Mouse (Mus musculus) cerebellum, adult 9-11 months (tissue): ENCODE data around the gene Tmcc3.

Source experiments
- DNase-seq: peaks from one replicate; pipeline ENCODE4 v3.0.0; 2022

Gene Tmcc3

DNA sequence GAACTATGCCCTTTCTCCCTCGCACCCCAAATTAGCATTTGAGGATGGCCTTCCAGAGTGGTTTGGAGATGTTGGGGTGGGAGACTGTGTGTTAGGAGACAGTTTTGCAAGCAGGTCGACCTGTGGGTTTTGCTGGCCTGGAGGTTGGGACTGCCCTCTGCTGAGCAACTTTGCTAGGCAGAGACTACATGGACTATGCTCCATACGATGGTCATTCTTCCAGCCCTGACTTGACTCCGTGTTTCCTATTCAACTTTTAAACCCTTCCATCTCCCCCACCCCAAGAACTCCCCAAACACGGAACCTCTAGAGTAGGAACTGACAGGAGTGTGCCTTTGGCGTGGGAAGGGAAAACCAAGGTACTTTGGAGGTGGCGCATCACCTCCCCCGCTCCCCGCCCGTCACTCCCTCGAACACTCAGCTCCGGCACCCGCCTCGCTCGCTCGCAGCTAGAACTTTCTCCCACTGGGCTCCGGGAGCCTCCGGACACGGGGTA lies at the start of gene Tmcc3:
Gene Tmcc3, plus strand, starts transcription at position 439 of the 496 bp plus-strand sequence.
- no peak for DNase-seq

DNA sequence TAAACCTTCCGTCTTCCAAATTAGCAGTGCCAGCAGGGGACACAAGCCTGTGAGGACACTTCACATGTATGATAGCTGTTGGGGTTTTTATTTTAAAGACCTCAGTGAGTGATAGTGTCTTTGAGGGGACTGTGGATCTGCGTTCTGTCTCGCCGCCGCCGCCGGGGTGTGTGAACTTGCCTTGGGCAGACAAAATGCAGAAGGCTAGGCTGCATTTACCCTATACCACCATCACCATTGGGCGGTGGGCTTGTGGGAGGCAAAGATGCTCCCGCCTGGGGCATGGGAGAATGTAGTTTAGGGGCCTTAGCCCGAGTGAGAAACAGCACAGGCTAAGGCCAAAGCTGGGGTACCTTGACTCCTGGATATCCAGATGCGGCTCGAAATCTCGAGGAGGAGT lies 49.1 kb upstream of the Tmcc3 start:
- no peak for DNase-seq

DNA sequence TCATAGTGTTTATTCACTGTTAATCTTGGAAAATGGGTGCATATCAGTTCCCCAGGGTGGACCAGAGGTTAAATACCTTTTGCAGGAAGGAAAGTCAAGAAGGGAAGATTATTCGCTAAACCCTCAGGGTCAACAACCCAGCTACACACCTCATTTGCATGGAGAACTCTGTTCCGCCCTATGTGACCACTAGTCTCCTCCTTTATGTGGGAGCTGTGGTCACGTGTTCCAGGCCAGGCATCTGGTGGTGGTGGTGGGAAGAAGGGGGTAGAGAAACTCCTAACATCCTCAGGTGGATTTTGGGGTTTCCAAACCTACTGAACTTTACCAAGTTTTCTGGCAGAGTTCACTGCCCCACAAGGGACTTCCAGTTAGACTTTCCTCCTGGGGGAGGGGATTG lies 48.5 kb upstream of the Tmcc3 start:
- DNase-seq, result no peak

DNA sequence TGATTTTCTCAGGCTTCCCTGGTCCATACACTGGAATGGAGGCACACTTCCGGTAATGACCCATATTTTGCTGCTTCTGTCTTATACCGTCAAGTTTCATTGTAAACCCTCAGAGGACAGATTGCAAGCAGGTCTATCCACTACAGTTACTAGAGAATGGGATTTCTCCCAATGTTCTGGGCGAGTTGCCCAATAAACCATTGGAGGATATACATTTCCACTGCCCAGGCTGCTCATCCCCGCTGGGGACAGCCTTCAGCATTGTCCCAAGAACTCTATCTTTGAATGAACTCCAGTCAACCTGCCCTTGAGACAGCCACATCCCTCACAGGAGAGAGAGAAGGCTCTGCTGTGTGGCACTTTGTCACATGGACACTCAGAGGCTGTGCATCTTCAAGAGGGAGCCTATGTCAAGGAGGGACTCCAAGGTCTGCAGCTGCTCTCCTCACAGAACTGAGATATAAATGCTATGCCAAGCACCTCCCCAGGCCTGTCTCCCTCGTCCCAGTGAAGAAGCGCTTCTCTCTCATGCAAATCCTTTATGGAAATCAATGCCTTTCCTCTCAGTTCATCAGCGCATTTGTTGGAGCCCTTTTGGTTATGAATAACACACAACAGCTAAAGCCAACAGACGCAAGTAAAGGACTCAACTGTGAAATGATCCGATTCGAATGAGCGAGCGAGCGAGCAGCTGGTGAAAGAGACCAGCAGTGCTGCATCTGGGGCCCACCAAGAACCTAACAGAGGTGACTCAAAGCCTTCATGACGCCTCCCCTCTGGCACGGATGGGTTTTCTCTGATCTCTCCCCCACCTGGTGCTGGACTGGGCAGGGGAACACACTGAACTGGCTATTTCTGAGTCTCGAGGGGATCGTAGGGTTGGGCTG lies 45.9 kb upstream of the Tmcc3 start:
- peak; percentile 21 for DNase-seq

DNA sequence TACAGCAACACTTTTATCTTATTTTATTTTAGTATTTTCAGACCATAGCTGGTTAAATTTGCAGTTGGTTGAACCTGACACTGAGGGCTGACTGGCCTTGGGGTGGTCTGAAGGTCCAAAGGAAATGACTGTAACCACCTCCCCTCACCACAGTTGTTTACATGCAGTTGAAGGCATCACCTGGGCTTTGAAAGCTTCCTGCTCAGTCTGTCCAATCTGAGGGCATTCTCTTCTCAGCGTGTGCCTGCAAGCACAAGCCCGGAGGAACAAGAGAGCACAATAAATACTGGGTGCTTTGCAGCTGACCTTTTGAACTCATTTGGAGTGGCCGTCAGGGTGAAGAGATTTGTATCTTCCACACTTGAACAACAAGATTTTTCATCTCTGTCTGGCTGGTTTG lies 36.4 kb upstream of the Tmcc3 start:
- DNase-seq, result no peak

DNA sequence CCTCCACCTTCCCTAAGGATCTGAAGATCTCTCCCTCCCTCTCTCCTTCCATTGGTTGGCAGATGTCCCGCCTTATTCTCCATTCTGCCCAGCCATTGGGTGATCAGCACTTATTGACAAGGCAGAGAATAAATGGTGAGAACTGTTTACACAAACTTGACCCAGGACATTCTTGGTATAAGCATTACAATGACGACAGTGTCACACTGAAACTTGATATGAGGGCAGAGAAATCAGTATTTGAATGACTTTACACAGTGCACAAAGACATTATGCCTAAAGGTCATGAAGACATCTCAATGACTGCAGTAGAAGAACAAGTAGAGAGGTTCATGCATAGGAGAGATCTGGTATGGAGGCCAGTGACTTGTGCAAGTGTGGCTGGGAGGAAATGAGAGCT lies 35.2 kb upstream of the Tmcc3 start:
- DNase-seq, result no peak

DNA sequence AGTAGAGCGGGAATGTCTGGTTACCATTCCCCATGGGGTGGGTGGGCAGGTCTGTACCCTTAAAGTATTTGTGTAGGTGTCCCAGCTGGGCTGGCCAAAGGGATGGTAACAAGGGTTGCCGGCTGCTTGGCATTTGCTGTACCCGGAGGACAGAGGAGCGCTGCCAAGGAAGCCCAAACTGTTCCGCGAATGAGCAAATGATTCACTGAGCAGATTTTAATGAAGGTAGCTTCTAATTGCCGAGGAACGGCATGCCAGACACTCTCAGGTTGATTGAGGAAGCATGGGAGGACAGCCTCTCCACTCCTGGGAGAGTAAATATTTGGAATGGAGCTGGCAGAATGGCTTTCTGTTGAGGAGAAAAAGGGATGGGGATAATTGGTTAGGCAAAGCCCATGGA lies 29.6 kb upstream of the Tmcc3 start:
- DNase-seq, result peak; percentile 56

GRCm38 (mm10) chr10:94282797-94283196 lies 29.0 kb upstream of the Tmcc3 start:
- DNase-seq, result no peak

DNA sequence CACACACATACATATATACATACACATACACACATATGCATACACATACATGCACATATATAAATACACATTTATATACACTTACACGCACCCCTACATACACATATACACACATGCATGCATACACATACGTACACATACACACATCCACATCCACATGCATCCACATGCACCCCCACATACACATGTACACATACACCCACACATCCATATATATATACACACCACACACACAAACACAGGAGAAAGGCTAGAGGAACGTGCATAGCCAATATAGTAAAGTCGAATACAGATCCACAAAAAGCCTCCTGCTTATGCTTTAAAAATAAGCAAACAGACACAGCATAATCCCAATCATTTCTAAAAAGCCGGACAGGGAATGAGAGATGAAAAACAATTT lies 17.3 kb upstream of the Tmcc3 start:
- DNase-seq, result no peak

DNA sequence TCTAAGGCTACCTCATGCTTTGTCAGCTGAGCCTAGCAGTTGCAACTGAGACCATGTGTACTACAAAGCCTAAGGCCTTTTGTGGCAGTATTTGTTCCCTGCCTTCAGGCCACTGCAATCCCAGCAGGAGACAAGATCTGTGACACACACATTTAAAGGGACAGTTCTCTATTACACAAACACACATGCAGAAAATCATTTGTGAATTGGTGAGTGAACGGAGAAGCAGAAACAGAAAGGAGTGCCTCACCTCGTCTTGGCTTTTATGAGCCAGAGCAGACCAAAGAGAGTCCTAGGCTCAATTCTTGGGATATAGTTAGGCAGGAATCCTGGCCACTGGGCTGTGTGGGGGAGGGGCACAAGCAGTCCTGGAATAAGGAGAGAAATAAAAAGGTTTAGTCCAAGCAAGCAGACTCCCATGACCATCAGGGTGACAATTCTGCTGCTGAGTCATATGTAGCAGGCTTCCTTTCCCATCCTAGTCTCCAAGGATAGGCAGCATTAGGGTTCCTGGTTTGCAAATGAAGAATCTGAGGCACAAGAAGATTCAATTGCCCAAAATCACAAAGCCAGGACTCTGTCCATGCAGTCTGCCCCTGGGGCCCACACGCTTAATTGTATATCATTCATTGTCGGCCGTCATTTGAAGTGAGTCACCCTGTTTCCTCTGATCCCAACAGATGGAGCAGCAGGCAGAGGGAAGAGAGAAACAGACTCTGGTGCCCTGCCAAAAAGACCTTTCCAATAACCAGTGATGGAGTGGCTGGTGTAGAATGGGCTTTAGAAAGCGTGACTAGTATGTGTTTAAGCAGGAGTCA lies 16.6 kb upstream of the Tmcc3 start:
- DNase-seq, result peak; percentile 74

DNA sequence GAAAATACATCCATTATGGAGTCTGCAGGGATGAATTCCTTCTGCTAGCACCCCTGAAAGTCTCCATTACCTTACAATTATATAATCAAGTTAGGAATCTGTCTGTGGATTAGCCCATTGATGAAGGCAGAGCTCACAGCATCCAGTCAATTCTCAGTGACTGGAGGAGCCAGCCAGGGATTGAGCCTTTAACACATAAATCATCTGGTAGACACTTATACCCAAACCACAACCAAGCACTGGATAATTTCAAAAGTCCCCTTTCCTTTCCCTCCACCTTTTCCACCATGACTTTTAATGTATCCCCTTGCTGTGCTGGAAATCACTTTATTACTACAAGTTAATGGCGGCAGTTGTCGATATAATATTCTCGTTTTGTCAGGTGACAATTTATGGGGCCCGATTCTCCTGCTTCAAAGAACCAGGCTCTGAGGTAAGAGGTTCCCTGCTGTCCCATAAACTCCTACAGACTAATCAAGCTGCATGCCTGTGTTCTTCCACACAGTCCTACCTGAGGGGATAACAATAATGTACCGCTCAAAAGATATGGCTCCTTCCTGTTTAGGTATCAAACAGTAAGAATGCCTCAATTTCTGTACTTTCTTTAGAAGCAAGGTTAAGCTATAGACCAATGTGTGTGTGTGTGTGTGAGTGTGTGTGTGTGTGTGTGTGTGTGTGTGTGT lies 15.7 kb upstream of the Tmcc3 start:
- no peak for DNase-seq

DNA sequence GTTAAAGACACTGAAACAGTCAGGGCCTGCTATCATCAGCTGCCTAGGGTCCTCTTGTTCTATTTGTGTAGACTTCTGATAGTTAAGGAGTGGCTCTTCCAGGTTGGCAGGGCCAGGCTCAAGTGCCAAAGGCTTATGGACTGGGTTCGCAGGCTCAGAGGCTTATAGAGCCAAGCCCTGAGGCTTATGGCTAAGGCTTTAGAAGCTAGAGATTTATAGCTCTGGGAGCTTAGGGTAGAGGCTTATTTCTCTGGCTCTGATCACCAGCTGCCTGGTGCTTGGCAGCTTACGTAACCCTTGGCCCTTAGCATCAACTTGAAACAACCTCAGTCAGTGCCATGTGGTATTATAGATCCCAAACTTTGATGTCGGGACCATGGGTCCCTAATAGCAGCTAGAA lies 13.3 kb upstream of the Tmcc3 start, which contains the start of gene Gm4792:
Gene Gm4792, minus strand, starts transcription at position 233 of the 400 bp plus-strand sequence.
- no peak for DNase-seq

- no peak for DNase-seq
Measured at GRCm38 (mm10) chr10:94299301-94299700, 12.4 kb upstream of the Tmcc3 start.

GRCm38 (mm10) chr10:94304064-94304657 lies 7.6 kb upstream of the Tmcc3 start:
- no peak for DNase-seq

DNA sequence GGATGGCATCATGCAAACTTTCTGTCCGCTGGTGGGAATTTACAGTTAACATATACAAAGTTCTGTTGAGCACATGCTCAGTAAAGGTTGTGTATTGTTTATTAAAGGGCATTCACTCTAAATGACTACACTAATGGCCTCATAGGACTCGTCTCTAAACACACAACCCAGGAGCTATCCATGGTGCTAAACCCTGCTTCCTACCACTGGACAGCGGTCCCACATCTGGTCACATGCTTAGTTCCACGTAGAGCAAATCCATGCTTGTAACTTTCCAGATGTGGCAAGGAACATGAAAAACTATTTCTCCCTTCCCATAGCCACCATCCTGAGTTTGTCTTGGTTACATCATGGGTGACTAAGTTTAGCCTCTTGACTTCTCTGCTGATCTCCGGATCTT lies 6.2 kb upstream of the Tmcc3 start:
- DNase-seq, result no peak

GRCm38 (mm10) chr10:94310499-94311267 lies 1.1 kb upstream of the Tmcc3 start:
- DNase-seq, result no peak

DNA sequence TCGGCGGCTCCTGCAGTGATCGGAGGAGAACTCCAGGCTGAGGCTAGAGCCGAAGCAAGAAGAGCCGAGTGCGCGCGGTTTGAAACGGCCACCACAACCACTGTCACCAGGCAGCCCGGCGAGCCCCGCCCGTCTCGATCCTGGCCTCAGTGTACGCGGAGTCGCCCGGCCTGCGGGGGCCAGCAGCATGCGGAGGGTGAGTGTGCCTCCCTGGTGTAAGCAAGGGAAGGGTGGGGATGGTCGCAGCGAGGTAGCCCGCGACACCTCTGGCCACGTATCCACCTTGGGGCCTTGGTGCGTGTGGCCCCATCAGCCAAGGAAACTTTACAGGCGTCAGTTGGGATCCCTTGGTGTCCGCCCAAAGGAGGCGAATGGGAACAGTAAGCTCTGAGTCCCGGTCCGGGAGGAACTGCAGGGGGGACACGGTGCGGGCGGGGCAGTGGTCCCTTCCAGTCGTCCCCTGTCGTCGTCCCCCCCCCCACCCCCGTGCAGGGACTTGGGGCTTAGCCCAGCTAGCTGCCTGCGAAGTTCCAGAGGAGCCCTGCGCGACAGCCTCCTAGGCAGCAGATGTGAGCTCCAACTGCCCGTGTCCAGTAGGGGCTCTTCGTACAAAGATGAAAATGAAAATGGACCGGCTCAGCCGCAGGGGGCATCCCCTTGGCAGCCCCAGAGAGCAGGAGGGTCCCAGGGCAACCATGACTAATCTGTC lies 412 bp downstream of the Tmcc3 start:
- DNase-seq, result no peak

DNA sequence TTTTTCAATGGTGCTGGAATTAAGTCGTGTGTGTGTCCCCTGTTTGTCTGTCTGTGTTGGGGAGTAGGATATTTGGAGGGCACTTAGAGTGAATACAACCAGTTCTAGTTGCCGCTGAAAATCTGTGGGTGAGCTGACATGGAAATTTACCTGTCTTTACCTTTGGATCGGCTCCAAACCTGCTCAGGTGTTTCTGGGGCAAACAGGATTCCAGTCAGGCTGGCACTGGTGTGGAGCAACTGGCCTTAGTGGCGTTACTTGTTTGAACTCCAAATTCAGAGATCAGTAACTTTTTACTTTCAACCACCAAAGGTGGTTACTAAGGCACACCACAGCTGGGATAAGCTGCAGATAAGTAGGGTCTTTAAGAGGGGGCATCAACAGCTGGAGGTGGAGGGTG lies 1.4 kb downstream of the Tmcc3 start:
- no peak for DNase-seq

GRCm38 (mm10) chr10:94318574-94318973 lies 6.8 kb downstream of the Tmcc3 start:
- no peak for DNase-seq

DNA sequence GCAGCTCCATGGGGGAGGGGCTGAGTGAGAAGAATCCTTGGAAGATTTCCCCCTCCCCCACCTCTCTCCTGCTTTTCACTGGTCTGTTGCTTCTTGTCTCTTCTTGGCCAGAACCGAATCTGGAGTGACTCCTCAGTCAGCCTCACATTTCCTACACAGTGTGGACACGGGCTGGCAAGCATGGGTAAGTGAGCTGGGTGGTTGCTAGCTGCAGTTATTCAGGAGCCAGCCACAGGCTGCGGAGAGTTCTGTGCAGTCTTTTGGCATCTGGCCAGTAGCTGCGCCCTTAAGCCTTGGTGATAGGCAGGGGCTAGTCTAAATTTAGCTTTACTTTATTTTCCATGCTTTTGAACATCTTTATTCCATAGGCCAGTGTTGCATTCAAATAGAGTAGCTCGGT lies 18.2 kb downstream of the Tmcc3 start:
- no peak for DNase-seq
